Mouse (Mus musculus): ENCODE measurements around the gene Gm11549.

Gm11549 gene

DNA sequence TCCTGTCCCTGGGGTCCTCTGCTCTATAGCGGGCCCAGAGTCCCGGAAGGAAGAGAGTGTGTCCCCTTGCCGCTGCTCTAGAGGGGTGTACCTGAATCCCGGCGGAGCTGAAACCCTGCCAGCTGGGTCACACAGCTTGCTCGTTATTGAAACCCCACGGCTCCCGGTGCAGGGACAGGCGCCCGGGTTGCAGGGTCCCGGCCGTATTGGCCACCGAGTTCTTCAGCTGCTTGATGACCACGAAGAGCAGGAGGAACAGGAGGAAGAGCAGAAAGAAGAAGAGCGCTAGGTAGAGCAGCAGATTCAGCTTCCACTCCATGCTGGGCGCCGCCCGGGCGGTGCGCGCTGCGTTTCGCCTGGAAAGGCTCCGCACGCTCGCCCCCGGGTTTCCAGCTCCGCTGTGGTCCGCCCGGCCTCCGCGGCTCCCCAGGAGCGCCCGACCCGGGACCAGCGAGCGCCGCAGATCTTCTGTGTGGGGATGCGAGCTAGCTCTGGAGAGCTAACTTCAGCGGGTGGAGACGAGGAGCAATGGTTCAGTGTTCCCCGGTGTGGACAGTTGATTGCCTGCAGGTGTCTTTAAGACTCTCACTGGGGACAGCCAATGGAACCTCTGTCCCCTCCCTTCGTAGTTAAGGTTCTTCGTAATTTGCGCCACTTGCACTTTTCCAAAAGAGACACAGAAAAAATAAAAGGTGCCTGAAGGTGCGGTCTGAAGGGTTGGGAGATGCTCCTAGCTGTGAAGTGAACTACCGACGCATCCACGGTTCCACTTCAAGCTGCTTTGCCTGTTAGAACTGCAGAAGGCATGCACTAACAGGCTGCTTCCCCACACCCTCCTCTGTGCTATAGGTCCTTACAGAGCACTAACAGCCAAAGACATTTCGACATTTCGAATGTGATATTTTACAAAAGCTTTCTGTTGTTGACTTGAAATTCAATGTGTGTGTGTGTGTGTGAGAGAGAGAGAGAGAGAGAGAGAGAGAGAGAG lies at the start of gene Gm11549:
Gm11549 (minus strand) TSS at position 741 of the 988 bp plus-strand sequence.
- DNase-seq (ENCODE audit: low read depth, low spot score): peak; percentile 60

DNA sequence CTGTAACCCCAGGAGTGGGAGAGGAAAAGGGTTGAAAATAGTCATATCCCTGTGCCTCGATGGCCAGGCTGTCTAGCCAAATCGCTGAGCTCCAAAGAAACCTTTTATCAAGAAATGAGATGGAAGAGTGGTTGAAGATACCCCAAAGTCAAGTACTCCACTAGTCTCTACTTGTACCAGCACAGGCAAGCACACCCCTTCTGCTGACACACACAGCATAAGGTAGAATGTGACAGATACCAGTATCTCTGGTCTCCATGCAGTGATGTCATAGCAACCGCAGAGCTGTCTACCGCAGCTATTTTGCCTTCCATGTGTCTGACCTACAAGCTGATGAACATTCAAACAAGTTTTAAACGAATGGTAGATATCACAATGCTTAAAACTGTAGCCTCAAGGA lies 48.2 kb upstream of the Gm11549 start:
- DNase-seq (ENCODE audit: low read depth, low spot score): no peak

DNA sequence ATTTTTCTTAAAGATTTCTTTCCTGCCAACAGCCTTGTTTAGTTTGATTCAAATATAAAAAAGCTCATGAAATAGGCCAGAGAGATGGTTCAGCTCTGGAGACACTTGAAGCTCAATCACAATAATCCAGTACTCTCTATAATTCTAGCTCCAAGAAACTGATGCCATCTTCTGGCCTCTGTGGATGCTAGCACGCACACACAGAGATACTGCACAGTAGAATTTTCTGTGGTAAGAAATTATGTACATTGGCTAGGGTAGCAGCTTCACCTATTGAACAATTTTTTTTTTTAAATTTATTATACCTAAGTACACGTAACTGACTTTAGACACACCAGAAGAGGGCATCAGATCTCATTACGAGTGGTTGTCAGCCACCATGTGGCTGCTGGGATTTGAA lies 42.1 kb upstream of the Gm11549 start:
- DNase-seq (ENCODE audit: low read depth, low spot score): no peak

DNA sequence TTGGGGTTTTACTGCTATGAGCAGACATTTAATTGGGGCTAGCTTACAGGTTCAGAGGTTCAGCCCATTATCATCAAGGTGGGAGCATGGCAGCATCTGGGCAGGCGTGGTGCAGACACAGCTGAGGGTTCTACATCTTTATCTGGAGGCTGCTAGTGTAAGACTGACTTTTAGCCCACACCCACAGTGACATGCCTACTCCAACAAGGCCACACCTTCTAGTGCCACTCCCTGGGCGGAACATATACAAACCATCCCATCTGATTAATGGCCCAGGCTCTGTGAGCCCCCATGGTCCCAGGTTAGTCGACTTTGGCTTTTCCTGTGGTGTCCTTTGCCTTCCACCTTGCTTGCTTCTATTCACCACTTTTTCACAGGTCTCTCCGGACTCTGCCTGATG lies 38.0 kb upstream of the Gm11549 start:
- DNase-seq (ENCODE audit: low read depth, low spot score): no peak

DNA sequence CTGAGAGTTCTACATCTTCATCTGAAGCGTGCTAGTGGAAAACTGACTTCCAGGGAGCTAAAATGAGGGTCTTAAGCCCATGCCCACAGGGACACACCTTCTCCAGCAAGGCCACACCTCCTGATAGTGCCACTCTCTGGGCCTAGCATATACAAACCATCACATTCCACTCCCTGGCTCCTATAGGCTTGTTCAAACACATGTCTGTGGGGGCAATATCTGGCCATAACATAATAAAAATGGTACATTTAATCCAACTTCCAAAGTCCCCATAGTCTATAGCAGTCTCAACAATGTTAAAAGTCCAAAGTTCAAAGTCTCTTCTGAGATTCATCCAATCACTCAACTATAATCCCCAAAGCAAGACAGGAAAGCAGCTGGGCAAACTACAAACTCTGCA lies 36.0 kb upstream of the Gm11549 start:
- DNase-seq (ENCODE audit: low read depth, low spot score): no peak

DNA sequence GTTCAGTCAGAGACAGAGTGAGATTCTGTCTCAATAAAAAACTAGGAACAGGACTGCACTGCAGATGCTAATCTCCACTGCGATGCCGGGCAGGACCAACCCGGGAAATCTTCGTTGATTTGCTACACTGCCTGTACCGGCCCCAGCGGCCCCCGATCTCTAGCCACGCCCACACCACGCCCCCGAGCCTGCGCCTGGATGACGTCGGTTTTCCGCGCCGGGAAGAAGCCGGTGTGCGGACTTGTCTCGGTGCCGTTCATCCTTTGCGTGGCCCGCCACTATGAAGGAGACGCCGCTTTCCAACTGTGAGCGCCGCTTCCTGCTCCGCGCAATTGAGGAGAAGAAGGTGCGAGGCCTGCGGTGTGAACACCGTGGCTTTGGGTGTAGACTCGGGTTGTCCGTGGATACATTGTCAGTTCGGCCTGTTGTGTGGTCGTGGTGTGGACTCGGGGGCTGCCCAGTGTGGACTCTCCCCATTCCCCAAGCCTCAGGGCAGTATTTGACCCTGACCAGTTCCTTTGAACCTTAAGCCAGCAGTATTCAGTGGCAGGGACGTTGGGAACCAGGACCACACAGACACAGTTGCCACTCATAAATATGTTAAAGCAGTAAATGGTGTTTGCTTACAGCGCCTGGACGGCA lies 30.9 kb upstream of the Gm11549 start, which contains the start of gene Exosc9:
Exosc9 (plus strand) TSS at position 201 of the 642 bp plus-strand sequence.
- DNase-seq (ENCODE audit: low read depth, low spot score): peak; percentile 96

DNA sequence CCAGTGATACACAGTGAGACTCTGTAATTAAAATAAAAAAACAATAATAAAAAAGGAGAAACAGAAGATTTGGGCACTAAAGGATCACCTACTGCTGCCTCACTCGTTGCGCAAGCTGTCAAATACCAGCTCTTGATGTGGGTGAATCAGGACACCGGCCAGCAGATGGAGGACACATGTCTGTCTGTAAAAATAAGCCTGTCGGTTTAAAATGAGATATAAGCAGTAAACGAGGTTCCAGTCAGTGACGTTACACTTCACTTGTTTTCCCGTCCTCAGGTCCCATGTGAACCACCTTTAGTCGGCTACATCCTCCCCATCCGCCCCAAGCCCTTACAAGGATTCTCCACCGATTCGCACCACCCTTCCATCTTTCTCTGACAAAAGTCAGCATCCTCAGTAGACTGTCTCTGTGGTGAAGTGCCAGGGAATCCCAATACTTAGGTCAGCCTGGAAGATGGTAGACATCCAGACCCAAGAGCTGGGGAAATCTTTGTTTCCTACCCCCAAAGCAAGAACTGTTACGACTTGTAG lies 30.3 kb upstream of the Gm11549 start:
- DNase-seq (ENCODE audit: low read depth, low spot score): peak; percentile 73

DNA sequence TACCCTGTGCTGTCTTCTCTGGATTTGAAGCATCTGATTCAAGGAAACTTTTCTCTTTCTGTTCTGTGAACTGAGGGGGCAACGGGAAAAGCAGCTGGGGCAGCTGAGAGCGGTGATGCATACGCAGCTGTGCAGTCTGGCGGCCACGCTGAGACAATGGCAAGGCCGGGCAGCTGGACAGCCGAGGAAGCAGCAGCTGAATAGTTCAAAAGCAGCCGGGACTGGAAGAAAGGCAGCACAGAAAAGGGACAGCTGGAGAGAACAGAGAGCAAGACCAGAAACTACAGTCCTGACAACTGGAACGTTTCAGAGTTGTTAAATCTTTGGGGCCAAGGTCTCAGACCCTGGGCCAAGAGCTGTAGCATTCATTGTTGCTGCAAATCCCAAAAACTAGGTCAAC lies 29.7 kb upstream of the Gm11549 start:
- peak; percentile 64 for DNase-seq (ENCODE audit: low read depth, low spot score)

DNA sequence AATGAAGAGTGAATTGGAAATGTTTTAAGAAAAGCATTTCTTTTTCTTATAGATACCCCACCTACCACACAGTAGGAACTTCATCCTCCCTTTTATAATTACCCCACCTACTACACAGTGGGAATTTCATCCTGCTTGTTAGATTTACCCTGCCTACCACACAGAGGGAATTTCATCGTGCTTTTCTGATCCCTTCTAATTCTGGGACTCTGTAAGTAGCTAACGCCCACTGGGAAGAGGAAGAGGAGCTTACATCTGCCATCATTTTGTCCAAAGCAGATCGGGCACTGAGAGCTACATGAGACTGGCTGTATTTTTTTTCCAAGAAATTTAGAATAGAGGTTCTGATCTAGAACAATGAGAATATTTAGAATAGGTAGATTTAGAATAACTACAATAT lies 23.3 kb upstream of the Gm11549 start:
- DNase-seq (ENCODE audit: low read depth, low spot score): peak; percentile 54

DNA sequence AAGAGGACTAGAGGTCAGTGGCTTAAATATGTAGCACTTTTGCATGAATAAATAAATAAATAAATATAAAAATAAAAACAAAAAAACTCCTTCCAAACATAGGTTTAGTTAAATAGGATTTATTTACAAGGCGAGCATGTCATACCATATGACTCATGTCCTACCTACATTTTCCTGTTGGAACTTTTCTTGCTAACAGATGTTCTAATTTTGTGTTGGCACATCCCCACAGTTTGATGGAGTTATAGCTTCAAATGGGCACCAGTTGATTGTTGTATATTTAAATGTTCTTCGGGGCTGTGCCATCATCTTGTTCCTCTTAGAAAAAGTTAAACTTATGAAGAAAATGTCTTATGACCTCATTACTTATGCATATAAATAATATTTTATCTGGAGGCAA lies 19.8 kb upstream of the Gm11549 start:
- peak; percentile 47 for DNase-seq (ENCODE audit: low read depth, low spot score)

DNA sequence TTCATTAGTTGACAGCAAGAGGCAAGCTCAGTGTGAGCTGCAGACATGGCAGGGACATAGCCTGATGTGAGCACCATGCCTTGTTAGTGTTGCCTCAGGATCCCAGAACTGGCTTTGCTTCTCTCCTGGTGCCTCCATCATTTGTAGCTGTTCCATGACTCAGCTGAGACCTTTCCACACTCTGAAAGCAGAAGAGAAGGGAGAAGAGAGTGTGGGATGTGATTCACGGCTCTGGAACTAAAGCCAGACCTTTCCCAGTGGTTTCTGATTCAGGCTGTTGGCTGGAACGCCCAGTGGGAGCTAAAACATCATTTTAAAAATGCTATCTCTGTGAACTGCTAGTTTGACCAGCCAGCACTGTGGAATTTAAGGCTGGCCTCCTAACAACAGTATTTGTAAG lies 19.1 kb upstream of the Gm11549 start:
- DNase-seq (ENCODE audit: low read depth, low spot score): peak; percentile 87

DNA sequence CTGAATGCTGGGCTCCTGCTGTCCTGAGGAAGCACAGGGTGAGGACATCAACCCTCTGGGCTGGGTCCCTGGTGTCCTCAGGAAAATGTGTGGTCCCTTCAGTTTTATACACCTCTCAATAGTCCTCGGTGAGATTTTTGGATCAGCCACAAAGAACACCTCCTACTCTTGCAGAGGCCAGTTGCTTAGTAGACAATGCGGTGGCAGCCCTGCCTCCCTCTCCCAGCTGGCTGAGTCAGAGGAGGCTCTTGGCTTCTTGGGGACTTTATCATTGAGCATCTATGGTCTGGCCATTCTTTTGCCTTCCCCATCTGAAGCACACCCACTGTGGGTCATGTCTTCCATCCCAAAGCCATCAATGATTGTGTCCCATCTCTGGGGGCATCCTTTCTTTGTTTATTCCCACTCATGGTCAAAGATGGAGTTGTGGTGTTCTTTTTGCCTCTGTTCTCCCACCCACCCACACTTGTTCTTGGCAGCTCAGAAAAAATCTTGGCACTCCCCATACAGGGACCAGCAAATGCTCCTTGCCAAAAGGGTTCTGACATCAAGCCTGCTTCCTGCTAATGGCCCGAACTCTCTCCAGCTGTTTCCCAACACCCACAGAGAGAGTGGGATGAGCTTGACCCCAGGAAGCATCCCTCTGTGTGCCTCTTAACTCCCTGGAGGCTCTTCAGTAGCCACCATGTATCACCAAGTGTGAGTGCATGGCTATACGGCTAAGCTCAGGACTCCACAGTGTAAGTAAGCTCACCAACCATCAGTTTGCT lies 16.3 kb upstream of the Gm11549 start:
- DNase-seq (ENCODE audit: low read depth, low spot score): peak; percentile 77

DNA sequence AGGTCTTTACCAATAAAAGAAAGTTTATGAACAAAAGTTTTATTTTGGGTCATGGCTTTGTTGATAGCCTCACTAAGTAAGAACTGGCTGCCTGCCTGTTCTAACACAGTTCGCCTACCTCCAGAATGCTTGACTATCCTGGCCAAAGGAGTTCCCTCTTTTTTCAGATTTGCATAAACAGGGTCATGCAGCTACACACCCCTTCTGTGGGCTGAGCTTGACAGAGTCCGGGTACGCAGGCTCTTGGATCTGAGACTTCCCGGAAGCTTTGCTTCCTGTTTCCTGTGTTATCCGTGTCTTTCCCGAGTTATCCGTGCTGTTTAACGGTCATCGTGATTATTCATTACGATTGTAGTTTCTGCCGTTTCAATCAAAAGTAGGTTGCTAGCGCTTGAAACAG lies 14.4 kb upstream of the Gm11549 start:
- DNase-seq (ENCODE audit: low read depth, low spot score): no peak

DNA sequence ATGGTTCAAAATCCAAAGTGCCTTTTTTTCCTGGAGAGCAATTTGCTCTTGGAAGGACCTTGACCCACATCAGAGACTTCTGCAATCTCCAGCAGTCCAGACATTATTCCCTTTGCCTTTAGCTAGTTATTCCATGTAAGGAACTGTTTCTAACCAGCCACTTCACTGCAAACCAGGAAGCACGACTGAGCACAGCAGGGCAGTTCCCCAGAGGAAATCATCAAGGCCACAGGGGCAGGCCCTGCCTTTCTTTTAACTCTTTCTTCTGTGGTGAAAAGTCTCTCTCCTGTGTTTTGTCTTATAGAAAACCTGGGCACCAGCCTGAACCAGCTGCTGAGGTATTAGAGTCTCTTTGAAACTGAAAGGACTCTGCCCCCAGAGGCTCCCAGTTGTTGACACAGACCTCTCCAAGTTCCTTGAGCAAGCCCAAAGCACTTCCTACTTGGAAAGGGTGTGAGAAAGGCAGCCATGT lies 11.6 kb upstream of the Gm11549 start:
- DNase-seq (ENCODE audit: low read depth, low spot score): no peak

DNA sequence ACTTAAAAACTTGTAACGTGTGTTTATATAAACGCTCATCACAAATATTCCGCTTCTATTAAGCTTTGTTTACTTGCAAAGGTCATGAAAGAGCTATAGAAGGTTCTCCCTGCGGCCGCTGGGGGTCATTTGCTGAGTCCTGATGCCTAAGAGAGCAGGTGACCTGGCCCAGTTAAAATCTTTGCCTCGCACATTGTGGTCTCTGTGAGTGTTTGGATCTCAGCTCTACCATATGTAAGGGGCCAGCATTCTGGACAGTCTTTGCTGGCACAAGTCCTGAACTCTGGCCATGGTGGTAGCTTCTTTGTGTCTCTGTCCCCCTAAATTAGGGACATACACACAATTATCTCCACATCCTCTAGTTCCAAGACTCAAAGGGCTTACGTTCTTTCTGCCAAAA lies 11.1 kb upstream of the Gm11549 start:
- no peak for DNase-seq (ENCODE audit: low read depth, low spot score)

DNA sequence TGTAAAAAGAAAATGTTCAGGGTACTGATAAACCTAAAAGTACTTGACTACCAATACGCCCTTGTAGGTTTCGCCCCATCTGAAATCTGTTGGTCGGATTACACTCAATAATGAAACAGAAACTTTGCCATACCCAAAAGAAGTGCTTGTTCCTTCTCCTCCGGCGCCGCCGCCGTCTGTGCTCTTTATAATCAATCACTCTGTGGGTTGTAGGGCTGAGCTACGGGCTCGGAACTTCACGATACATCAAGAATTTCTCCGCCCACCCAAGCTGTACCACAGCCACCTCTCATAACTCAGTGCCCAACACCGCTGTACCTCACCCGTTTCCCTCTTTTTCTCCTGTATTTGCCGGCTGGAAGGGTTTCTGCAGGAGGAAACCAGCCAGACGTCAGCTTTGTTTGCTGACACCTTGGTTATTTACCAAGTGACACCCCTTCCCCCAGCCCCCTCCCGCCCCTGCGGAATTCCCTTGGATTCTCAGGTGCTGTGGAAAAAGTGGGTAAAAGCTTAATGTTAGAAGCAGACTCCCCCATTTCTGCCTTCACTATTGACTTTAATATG lies 10.4 kb upstream of the Gm11549 start:
- peak; percentile 34 for DNase-seq (ENCODE audit: low read depth, low spot score)

DNA sequence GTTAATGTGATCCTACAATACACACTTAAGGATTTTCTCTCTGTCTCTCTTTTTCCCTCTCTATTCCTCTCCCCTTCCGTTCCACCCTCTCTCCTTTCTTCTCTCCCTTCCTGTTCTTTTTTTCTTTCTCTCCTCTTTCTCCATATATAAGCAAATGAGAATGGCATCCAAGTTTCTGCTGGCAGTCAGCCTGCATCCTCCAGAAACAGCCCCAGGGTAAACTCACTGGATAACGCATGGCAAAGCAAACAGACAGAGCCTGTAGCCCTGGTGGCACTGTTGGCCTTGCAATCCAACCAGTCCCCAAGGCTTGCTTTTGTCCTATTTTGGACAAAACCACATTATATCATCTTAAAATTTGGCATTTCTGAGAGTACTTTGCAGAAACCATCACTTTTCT lies 9.6 kb upstream of the Gm11549 start:
- DNase-seq (ENCODE audit: low read depth, low spot score): peak; percentile 65

DNA sequence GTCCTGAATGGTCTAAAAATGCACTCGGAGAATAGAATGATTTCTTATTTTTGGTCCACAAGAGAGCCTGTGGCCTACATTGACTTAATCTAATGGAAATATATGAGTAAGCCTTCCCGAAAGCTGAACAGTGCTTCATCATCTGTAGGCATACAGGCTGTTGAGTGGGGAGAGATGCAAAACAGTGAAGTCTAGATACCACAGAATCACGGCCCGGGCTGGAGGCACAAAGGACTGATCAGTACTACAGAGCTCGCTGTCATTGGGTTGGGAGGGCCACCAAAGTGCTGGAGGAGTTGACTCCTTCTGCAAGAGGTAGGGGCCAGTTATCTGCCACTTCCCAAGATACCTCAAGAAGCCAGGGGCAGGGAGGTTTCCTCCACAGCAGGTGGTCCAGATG lies 9.2 kb upstream of the Gm11549 start:
- peak; percentile 61 for DNase-seq (ENCODE audit: low read depth, low spot score)

DNA sequence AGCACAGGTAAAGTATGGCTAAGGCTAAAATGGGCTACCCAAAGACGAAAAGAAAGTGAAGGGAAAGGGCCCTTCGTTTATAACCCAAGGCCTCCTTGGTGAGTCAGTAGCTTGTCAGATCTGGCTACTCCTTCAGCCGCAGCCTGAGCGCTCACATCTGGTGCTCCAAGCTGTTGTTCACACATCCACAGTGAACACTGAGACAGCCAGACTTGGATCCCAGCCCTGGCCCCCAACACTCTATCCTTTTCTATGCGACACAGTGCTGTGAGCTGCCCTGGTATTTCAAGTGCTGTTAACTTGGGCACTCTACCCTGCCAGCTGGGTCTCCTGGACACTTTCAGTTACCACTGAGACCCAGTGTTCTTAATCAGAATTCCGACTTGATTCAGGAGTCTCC lies 8.7 kb upstream of the Gm11549 start:
- peak; percentile 89 for DNase-seq (ENCODE audit: low read depth, low spot score)

DNA sequence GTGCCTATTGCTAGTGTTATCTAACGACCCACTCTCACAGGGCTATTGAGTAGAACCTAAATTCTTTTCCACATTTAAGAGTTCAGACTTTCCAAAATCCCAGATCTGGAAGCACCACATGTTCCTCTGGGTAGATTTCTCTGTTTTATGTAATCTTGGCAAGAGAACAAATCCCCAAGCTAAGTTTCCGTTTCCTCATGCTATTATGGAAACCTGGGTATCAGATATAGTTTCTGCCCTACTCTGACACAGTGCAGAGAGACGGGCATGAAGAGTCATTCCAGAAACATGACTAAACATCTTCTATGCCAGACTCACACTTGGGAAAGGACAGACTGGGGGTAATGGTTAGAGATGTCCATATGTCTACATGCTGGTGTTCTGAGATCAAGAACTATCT lies 2.9 kb upstream of the Gm11549 start:
- peak; percentile 61 for DNase-seq (ENCODE audit: low read depth, low spot score)

DNA sequence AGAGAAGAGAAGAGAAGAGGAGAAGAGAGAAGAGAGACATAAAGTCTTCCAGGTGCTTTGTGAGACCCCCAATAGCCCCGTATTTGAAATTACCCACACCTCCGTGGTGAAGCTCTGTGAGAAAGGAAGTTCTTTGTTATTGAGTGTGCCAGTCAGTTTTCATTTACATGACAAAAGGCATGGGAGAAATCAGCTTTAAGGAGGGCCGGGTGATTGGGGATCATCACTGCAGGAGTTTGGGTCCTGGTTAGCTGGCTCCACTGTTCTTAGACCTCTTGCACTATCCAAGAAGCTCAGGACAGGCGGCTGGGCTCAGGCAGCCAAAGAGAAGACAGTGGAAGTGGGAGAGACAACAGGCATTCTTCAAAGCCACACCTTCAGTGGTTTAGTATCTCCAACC lies 524 bp upstream of the Gm11549 start:
- no peak for DNase-seq (ENCODE audit: low read depth, low spot score)

Measured in brain, adult 2 months (tissue).